Mouse (Mus musculus): ENCODE data around the gene Lsp1. TPM values are rescaled to one million over a fixed set of nuclear protein-coding genes. Genes with fewer than 3 reads are reported as not detected.

The Lsp1 gene
- polyA plus RNA-seq, 1 experiment = 48.0 TPM

DNA sequence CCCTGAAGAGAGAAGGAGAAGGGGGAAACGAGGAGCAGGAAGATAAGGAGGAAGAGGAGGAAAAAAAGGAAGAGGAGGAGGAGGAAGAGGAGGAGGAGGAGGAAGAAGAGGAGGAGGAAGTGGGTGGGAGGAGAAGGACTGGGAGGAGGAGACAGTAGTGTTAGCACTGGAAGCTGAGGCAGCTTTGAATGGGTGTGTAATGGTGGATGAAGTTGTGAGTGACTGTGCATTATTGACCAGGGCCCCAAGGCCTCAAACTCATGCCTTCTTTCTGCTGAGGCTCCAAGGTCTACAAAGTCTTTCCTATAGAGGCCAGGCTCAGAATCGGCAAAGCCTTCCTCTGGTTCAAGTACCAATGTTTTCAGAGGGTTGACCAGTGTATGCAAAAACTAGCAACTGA lies 38.8 kb upstream of the Lsp1 start:
- TF ChIP-seq POLR2A (IDR thresholded peaks at IDR 0.05; ENCODE audit: low read depth, low read length) (no peak), CTCF (IDR thresholded peaks at IDR 0.05; ENCODE audit: extremely low read depth, insufficient read length, insufficient replicate concordance, low read depth, low read length) (no peak)
- no peak overlapping the region for H3K27ac ChIP-seq (ENCODE audit: insufficient read depth, low read depth, low read length)
- 48% methylated on average over 2 of the region's 2 CpGs for WGBS
- H3K27me3 ChIP-seq (ENCODE audit: control insufficient read depth, insufficient read depth, low read length) = no peaks in the 10 kb centered on the region
- no peaks in the 10 kb centered on the region for H3K36me3 ChIP-seq (ENCODE audit: control insufficient read depth, insufficient read depth, low read length)
- no peaks in the 10 kb centered on the region for H3K4me1 ChIP-seq (ENCODE audit: control insufficient read depth, insufficient read depth, insufficient read length, low read length)
- no peak overlapping the region for H3K4me3 ChIP-seq (ENCODE audit: low read depth, low read length)

DNA sequence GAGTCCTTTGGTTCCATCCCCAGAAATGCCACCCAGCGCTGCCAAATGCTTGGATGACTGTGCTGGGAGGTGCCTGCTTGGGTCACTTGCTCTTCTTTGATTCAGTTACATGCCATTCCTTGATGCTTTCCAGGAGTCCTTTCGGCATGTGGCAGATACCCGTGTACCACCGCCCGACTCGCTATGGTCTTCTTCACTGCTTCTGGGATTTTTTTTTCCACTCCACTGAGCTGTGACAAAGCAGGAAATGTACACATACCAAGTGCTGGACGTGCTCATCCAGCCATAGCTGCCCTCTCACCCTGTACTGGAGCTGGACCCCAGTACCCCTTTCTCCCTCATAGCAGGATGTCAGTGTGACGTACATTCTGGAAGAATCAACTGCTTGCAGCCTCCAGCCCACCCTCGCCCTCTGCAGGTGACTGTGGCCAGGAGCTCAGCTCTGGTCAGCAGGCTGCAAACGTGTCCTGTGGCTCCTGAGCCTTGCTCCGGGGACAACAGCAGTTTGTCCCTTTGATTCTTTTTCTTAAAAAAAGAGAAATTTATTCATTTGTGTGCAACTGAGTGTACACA lies 34.9 kb upstream of the Lsp1 start:
- 74% methylated on average over 11 of the region's 11 CpGs for WGBS

GRCm38 (mm10) chr7:142428213-142428612 lies 32.4 kb upstream of the Lsp1 start:
- H3K27me3 ChIP-seq (ENCODE audit: control insufficient read depth, insufficient read depth, low read length) = no peaks in the 10 kb centered on the region
- no peaks in the 10 kb centered on the region for H3K36me3 ChIP-seq (ENCODE audit: control insufficient read depth, insufficient read depth, low read length)
- WGBS = 46% methylated on average over 7 of the region's 7 CpGs
- no peak for TF ChIP-seq POLR2A (IDR thresholded peaks at IDR 0.05; ENCODE audit: low read depth, low read length)
- TF ChIP-seq CTCF (IDR thresholded peaks at IDR 0.05; ENCODE audit: extremely low read depth, insufficient read length, insufficient replicate concordance, low read depth, low read length) = no peak
- no peak overlapping the region for H3K4me3 ChIP-seq (ENCODE audit: low read depth, low read length)
- H3K27ac ChIP-seq (ENCODE audit: insufficient read depth, low read depth, low read length) = no peak overlapping the region
- no peaks in the 10 kb centered on the region for H3K4me1 ChIP-seq (ENCODE audit: control insufficient read depth, insufficient read depth, insufficient read length, low read length)

More for the DNA sequence above, 34.9 kb upstream of the Lsp1 start:
- Histone ChIP-seq H3K4me1 (ENCODE audit: control insufficient read depth, insufficient read depth, insufficient read length, low read length) (no peaks in the 10 kb centered on the region), H3K4me3 (ENCODE audit: low read depth, low read length) (no peak overlapping the region), H3K36me3 (ENCODE audit: control insufficient read depth, insufficient read depth, low read length) (no peaks in the 10 kb centered on the region), H3K27me3 (ENCODE audit: control insufficient read depth, insufficient read depth, low read length) (no peaks in the 10 kb centered on the region), H3K27ac (ENCODE audit: insufficient read depth, low read depth, low read length) (no peak overlapping the region)
- TF ChIP-seq CTCF (IDR thresholded peaks at IDR 0.05; ENCODE audit: extremely low read depth, insufficient read length, insufficient replicate concordance, low read depth, low read length) (no peak), POLR2A (IDR thresholded peaks at IDR 0.05; ENCODE audit: low read depth, low read length) (no peak)

- TF ChIP-seq POLR2A (IDR thresholded peaks at IDR 0.05; ENCODE audit: low read depth, low read length) = no peak
- TF ChIP-seq CTCF (IDR thresholded peaks at IDR 0.05; ENCODE audit: extremely low read depth, insufficient read length, insufficient replicate concordance, low read depth, low read length) = no peak
- no peak overlapping the region for H3K27ac ChIP-seq (ENCODE audit: insufficient read depth, low read depth, low read length)
- H3K4me1 ChIP-seq (ENCODE audit: control insufficient read depth, insufficient read depth, insufficient read length, low read length) = peaks cover 11% of the 10 kb centered on the region
- 24% methylated on average over 12 of the region's 12 CpGs for WGBS
- no peaks in the 10 kb centered on the region for H3K27me3 ChIP-seq (ENCODE audit: control insufficient read depth, insufficient read depth, low read length)
- H3K36me3 ChIP-seq (ENCODE audit: control insufficient read depth, insufficient read depth, low read length) = no peaks in the 10 kb centered on the region
- no peak overlapping the region for H3K4me3 ChIP-seq (ENCODE audit: low read depth, low read length)
These were observed 30.4 kb upstream of the Lsp1 start for GRCm38 (mm10) chr7:142430160-142430678.

DNA sequence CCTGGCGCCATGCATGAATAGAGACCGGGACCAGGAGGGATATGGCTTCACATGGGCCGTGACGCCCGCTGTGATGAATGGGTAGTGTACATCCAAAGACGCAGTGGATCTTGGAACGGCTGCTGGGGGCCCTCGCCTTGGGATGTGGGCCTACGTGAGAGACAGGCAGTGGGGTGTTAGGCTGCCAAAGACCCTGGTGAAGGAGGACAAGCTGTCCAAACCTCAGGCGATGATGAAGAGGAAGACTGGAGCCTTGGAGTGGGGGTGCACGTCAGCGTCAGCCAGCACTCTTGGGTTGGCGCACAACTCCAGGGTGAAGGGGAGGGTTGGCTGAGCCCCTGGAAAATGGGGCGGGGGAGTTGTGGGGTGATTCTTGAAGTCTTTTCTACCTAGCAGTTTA lies 29.5 kb upstream of the Lsp1 start:
- 92% methylated on average over 14 of the region's 14 CpGs for WGBS
- no peaks in the 10 kb centered on the region for H3K27me3 ChIP-seq (ENCODE audit: control insufficient read depth, insufficient read depth, low read length)
- no peak overlapping the region for H3K27ac ChIP-seq (ENCODE audit: insufficient read depth, low read depth, low read length)
- peaks cover 11% of the 10 kb centered on the region for H3K4me1 ChIP-seq (ENCODE audit: control insufficient read depth, insufficient read depth, insufficient read length, low read length)
- H3K36me3 ChIP-seq (ENCODE audit: control insufficient read depth, insufficient read depth, low read length) = no peaks in the 10 kb centered on the region
- no peak for TF ChIP-seq CTCF (IDR thresholded peaks at IDR 0.05; ENCODE audit: extremely low read depth, insufficient read length, insufficient replicate concordance, low read depth, low read length)
- no peak overlapping the region for H3K4me3 ChIP-seq (ENCODE audit: low read depth, low read length)

DNA sequence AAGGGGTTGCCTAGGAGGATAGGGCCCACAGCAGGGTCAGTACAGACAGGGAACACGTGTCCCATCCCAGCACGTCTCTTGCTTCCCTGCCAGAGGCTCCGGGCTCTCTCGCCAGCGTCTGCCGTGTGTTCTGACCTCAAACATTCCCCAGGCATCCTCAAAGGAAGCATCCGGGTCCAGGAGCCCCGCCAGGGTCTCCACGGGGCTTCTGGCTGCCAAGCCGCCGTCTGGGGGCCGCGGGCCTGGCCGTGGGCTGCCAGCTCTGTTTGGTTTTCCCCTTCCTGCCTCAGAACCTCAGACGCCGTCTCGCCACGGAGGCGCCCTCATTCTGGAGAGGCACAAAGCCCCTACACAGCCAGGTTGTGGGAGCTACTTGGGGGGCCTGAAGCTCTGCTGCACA lies 27.0 kb upstream of the Lsp1 start:
- H3K27ac ChIP-seq (ENCODE audit: insufficient read depth, low read depth, low read length) = no peak overlapping the region
- no peaks in the 10 kb centered on the region for H3K36me3 ChIP-seq (ENCODE audit: control insufficient read depth, insufficient read depth, low read length)
- H3K27me3 ChIP-seq (ENCODE audit: control insufficient read depth, insufficient read depth, low read length) = no peaks in the 10 kb centered on the region
- H3K4me3 ChIP-seq (ENCODE audit: low read depth, low read length) = no peak overlapping the region
- TF ChIP-seq POLR2A (IDR thresholded peaks at IDR 0.05; ENCODE audit: low read depth, low read length) (no peak), CTCF (IDR thresholded peaks at IDR 0.05; ENCODE audit: extremely low read depth, insufficient read length, insufficient replicate concordance, low read depth, low read length) (no peak)
- 25% methylated on average over 19 of the region's 19 CpGs for WGBS
- peaks cover 11% of the 10 kb centered on the region for H3K4me1 ChIP-seq (ENCODE audit: control insufficient read depth, insufficient read depth, insufficient read length, low read length)

DNA sequence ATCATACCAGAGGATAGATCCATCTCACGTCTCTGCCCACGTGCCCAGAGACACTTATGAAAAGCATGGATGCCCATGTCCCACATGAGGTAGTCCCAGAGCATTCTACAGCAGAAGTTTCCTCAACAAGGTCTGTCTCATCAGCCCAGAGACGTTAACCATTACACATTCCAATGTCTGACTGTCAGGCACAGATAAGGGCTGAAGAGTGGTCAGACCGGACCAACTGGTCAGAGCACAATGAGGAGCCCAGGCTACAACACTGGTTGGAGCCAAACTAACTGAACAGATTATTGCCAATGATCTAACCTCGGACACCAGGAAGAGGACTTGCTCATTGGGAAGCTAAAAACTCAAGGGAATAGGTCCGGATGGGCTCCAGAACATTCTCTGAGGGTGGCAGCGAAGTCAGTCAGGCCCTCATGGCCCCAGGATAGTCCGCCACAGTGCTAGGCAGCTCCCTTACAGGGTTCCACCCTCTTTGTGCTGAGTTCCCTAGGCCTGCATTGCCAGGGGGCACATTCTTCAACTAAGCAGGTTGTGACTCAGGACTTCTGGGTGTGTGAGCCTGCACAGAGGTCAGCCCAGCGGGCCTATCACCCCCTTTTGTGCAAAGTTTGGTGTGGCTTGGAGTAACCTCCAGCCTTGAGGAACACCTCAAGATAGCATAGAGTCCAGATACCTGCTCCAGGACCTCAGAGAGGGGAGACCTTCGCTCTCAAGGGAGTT lies 26.3 kb upstream of the Lsp1 start, which contains the start of gene Syt8:
Gene Syt8 (plus strand): TSS at position 714 of the 729 bp plus-strand sequence.
- Histone ChIP-seq H3K27me3 (ENCODE audit: control insufficient read depth, insufficient read depth, low read length) (no peaks in the 10 kb centered on the region), H3K27ac (ENCODE audit: insufficient read depth, low read depth, low read length) (no peak within 1 kb of the TSS), H3K36me3 (ENCODE audit: control insufficient read depth, insufficient read depth, low read length) (no peaks in the 10 kb centered on the region), H3K4me3 (ENCODE audit: low read depth, low read length) (no peak within 1 kb of the TSS), H3K4me1 (ENCODE audit: control insufficient read depth, insufficient read depth, insufficient read length, low read length) (peaks cover 11% of the 10 kb centered on the region)
- no peak for TF ChIP-seq CTCF (IDR thresholded peaks at IDR 0.05; ENCODE audit: extremely low read depth, insufficient read length, insufficient replicate concordance, low read depth, low read length)
- WGBS = 54% methylated on average over 10 of the region's 10 CpGs

All from small intestine, adult 2 months (tissue).